Mouse (Mus musculus): ENCODE data around the gene Ctsj.

- no peak for TF ChIP-seq GATA1 (IDR thresholded peaks at IDR 0.05; ENCODE audit: borderline replicate concordance, low read length)
- TF ChIP-seq FLI1 (IDR thresholded peaks at IDR 0.05; ENCODE audit: low read length), result no peak
These were observed 44.1 kb downstream of the Ctsj start for GRCm38 (mm10) chr13:60961706-60962105.
